Mouse (Mus musculus) heart, embryonic 14.5 days (tissue): ENCODE measurements around the gene Il11ra1. TPM values are rescaled to one million over a fixed set of nuclear protein-coding genes. Genes with fewer than 3 reads are reported as not detected.
A peak's percentile ranks its signal among the peaks of the same experiment; 100 is the strongest.
"Not testable (repeated sequence)": the region's sequence is repeated elsewhere in the genome, so short reads cannot be mapped to it uniquely, and the experiment has no call there.

Experiments
- ATAC-seq: fragments of 200-750 bp; cut with Nextera tagmentation; 2 replicates; pipeline ENCODE4 v1.8.0; 2017; ENCODE audit warnings: low read depth, moderate TSS enrichment; ENCODE audit not compliant: insufficient number of reproducible peaks, insufficient read depth, low FRiP score
- H3K27ac ChIP-seq, 2 experiments: fragments of 200-500 bp in 1 of 2; fragments of 300-500 bp in 1 of 2; sonication (generic) in 1 of 2; replicated peaks in 1 of 2; 2 replicates each; pipeline ENCODE4 v1.5.1; 2012 to 2014; ENCODE audit warnings: low read depth in 2 of 2, low read length in 2 of 2, control low read depth in 1 of 2, mild to moderate bottlenecking in 1 of 2, mixed read lengths in 1 of 2; ENCODE audit not compliant: control insufficient read depth in 1 of 2, insufficient read depth in 1 of 2
- H3K27me3 ChIP-seq: fragments of 300-500 bp; sonication (generic); 2 replicates; pipeline ENCODE4 v1.6.1; 2014; ENCODE audit warnings: mild to moderate bottlenecking, low read length, control low read depth; ENCODE audit not compliant: control insufficient read depth, insufficient read depth
- H3K36me3 ChIP-seq: fragments of 300-500 bp; sonication (generic); 2 replicates; pipeline ENCODE4 v1.6.1; 2014; ENCODE audit warnings: mild to moderate bottlenecking, control low read depth, low read length, mixed read lengths; ENCODE audit not compliant: control insufficient read depth, insufficient read depth
- H3K4me1 ChIP-seq, 2 experiments: fragments of 200-500 bp in 1 of 2; fragments of 300-500 bp in 1 of 2; sonication (generic) in 1 of 2; 2 replicates each; pipeline ENCODE4 v1.6.1; 2012 to 2014; ENCODE audit warnings: low read length in 2 of 2, control low read depth in 1 of 2, mixed read lengths in 1 of 2; ENCODE audit not compliant: control insufficient read depth in 2 of 2, insufficient read depth in 2 of 2
- H3K4me2 ChIP-seq: fragments of 300-500 bp; sonication (generic); 2 replicates; pipeline ENCODE4 v1.6.1; 2014; ENCODE audit warnings: mild to moderate bottlenecking, low read length
- H3K4me3 ChIP-seq, 2 experiments: fragments of 200-500 bp in 1 of 2; fragments of 300-500 bp in 1 of 2; sonication (generic) in 1 of 2; 2 replicates each; pipeline ENCODE4 v1.5.1; 2012 to 2014; ENCODE audit warnings: low read length in 2 of 2, mild to moderate bottlenecking in 2 of 2, control low read depth in 1 of 2, low read depth in 1 of 2, moderate library complexity in 1 of 2; ENCODE audit not compliant: control insufficient read depth in 1 of 2, insufficient read depth in 1 of 2
- H3K9ac ChIP-seq: fragments of 300-500 bp; sonication (generic); 2 replicates; pipeline ENCODE4 v1.6.1; 2014; ENCODE audit warnings: mild to moderate bottlenecking, low read length
- H3K9me3 ChIP-seq: fragments of 300-500 bp; sonication (generic); 2 replicates; pipeline ENCODE4 v1.6.1; 2016; ENCODE audit warnings: low read length, control low read depth; ENCODE audit not compliant: control insufficient read depth
- WGBS: fragments of 180-500 bp; shearing (Covaris S2); extraction: QIAGEN DNeasy Blood & Tissue Kit; methylation state at CpG from one replicate; pipeline ENCODE4 v1.1.7; 2014; 5-methylcytosine and 5-hydroxymethylcytosine counted together
- polyA plus RNA-seq: library from polyadenylated mRNA; unstranded; fragments of >200 nt; fragmentation: Nextera tagmentation; extraction: Ambion mirVana; gene quantifications from 2 replicates; pipeline ENCODE4 v1.2.1, GENCODE M21; 2014

The Il11ra1 gene
- polyA plus RNA-seq, 1 experiment from 2014 or later = 136 TPM

GRCm38 (mm10) chr4:41774002-41774401 lies 74.2 kb downstream of the Il11ra1 start, which contains the start of gene Ccl27a:
TSS of gene Ccl27a (minus strand) at chr4:41774247.
- Histone ChIP-seq H3K4me3 (peak within 1 kb of the TSS; percentile 39 to 44), H3K27ac (peak within 1 kb of the TSS; percentile 31 to 70), H3K9ac (peak within 1 kb of the TSS; percentile 55; the same call in 1 of the 2 replicates), H3K4me2 (peak within 1 kb of the TSS; percentile 52)
- ATAC-seq, H3K36me3 ChIP-seq, H3K9me3 ChIP-seq, H3K4me1 ChIP-seq, H3K27me3 ChIP-seq: not testable (repeated sequence)
- 3% methylated on average over 12 of the region's 14 CpGs for WGBS

- H3K9ac ChIP-seq, H3K4me3 ChIP-seq, H3K36me3 ChIP-seq, H3K9me3 ChIP-seq, H3K27me3 ChIP-seq, ATAC-seq, H3K4me1 ChIP-seq: not testable (repeated sequence)
- Histone ChIP-seq H3K27ac (peak overlapping the region; percentile 31 to 70), H3K4me2 (peak overlapping the region; percentile 52)
- WGBS = 73% methylated on average over 3 of the region's 3 CpGs
Observed at GRCm38 (mm10) chr4:41774506-41774905, 74.7 kb downstream of the Il11ra1 start.

GRCm38 (mm10) chr4:41775840-41776239 lies 76.1 kb downstream of the Il11ra1 start:
- 74% methylated on average over 1 of the region's 1 CpGs for WGBS
- not testable (repeated sequence) for H3K4me3 ChIP-seq, H3K9me3 ChIP-seq, ATAC-seq, H3K27ac ChIP-seq, H3K4me2 ChIP-seq, H3K27me3 ChIP-seq, H3K9ac ChIP-seq, H3K36me3 ChIP-seq, H3K4me1 ChIP-seq

GRCm38 (mm10) chr4:41781271-41781670 lies 81.5 kb downstream of the Il11ra1 start:
- H3K27me3 ChIP-seq, H3K9ac ChIP-seq, H3K4me3 ChIP-seq, ATAC-seq, H3K9me3 ChIP-seq, H3K4me1 ChIP-seq, H3K36me3 ChIP-seq: not testable (repeated sequence)
- 16% methylated on average over 5 of the region's 9 CpGs for WGBS
- H3K4me2 ChIP-seq = peak overlapping the region; percentile 52; the same call in 1 of the 2 replicates
- H3K27ac ChIP-seq = 0 out of 4 replicates have a peak overlapping the region, but pooled peaks of 1 of the 2 experiments have one; percentile 20

GRCm38 (mm10) chr4:41781748-41782485 lies 82.1 kb downstream of the Il11ra1 start:
- Histone ChIP-seq H3K4me2 (peak overlapping the region; percentile 52), H3K27ac (peak overlapping the region in 1 of 2 experiments; percentile 20; a peak in 1 of 4 replicates), H3K9ac (peak overlapping the region; percentile 16; the same call in 1 of the 2 replicates), H3K4me3 (peak overlapping the region in 1 of 2 experiments; percentile 21; a peak in 2 of 4 replicates)
- not testable (repeated sequence) for H3K36me3 ChIP-seq, H3K4me1 ChIP-seq, H3K9me3 ChIP-seq, ATAC-seq, H3K27me3 ChIP-seq
- 7% methylated on average over 16 of the region's 21 CpGs for WGBS

GRCm38 (mm10) chr4:41782711-41783110 lies 82.9 kb downstream of the Il11ra1 start:
- ATAC-seq, H3K4me3 ChIP-seq, H3K4me2 ChIP-seq, H3K27ac ChIP-seq, H3K27me3 ChIP-seq, H3K36me3 ChIP-seq, H3K9ac ChIP-seq, H3K9me3 ChIP-seq, H3K4me1 ChIP-seq: not testable (repeated sequence)
- 62% methylated on average over 4 of the region's 4 CpGs for WGBS

GRCm38 (mm10) chr4:41783197-41783596 lies 83.4 kb downstream of the Il11ra1 start:
- not testable (repeated sequence) for H3K4me1 ChIP-seq, H3K4me3 ChIP-seq, ATAC-seq, H3K27me3 ChIP-seq, H3K36me3 ChIP-seq, H3K4me2 ChIP-seq, H3K27ac ChIP-seq, H3K9ac ChIP-seq, H3K9me3 ChIP-seq
- WGBS = 69% methylated on average over 3 of the region's 3 CpGs
